Mouse (Mus musculus) right cerebral cortex, postnatal 25 days (tissue): ENCODE results near the gene Rpn1.

ENCODE experiments used
- DNase-seq: peaks from one replicate; pipeline ENCODE4 v3.0.0; 2022

Gene Rpn1

DNA sequence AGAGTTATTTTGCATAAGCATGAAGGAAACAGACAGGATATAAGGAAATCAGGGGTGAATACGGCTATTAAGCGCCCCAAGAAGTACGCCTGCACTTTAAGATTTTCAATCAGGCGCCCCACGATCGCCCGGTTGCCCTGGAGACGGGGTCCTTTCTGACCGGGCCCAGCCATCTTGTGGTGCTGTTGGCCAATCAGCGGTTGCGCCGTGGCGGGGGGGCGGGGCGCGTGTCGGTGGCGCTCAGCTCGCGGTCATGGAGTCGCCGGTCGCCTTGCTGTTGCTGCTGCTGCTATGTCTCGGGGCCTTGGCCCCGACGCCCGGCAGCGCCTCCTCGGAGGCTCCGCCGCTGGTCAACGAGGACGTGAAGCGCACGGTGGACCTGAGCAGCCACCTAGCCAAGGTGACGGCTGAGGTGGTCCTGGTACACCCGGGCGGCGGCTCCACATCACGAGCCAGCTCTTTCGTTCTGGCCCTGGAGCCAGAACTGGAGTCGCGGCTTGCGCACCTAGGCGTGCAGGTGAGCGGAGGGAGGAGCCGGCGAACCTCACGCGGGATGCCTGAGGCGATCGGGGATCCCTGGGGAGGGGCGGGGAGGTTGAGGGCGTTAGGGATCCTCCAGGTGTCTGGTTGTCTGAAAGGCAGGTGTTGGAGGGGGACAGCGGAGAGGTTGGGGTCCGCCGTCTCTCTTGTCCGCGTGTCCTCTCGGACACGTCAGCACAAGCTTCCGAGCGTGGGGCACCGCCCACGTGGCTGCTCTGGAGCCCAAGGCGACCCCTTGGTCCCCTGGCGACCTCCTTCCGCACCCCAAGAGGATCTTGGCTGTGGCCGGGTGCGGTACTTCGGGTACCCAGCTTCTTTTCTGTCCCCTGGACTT, at the start of gene Rpn1:
Gene Rpn1, plus strand, starts transcription at position 205 of the 874 bp plus-strand sequence.
- DNase-seq = peak; percentile 96

DNA sequence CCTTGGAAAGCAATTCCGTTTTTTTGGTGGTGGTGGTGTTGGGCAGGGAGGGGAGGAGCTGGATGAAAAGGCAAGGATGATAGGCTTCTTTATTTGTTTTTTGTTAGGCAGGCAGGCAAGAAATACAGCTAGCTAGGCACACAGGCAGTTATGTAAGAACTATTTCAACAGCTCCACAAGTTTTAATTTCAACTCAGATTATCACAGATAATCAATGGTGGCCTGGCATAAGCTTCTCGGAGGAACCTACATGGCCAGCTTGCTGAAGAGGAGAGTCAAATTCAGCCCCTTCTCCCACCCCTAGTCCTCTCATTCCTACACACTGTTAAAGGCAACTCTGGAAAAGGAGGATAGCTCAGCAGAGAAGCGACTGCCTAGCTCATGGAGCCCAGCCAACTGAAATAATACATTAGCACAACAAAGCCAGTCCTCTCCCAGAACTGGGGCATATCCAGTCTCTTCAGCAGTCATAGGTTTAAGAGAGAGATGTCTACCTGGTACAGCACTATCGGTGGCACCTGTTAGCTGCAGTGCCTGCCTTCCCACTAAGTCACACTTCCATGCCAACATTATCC, 46.7 kb upstream of the Rpn1 start:
- DNase-seq = no peak

DNA sequence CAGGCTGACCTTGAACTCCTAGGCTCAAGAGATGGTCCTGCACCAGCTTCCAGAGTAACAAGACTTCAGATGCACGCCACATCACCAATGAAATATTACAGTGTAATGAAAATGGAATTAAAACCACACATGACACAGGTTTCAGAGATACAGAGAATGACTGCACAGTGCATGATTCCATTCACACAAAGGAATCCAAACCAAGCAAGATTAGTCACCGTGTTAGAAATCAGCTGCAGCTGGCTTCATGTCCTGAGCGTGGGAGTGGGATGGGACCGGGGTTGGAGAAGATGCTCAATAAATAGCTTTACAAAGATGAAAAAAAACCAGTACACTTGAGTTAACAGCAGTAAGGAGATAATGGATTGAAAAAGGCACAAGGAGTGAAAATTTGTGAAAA, 44.9 kb upstream of the Rpn1 start:
- peak; percentile 20 for DNase-seq

DNA sequence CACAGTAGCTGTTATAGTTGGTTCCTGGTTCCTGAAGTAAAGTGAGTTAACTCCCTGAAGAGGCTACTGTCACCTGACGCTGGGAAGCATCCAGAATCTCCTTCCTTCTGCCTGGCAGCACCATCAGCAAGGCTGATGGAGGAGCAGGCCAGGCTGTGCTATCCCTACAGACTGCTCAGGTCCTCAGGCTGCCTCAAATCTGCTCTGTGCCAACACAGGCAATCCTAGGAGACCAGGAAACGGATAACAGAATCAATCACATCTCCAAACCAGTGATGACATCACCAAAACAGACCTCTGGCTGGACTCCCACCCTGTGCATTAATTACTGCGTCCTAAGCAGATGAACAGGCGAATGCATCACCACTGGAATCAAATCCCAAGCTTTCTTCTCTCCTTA, 43.1 kb upstream of the Rpn1 start:
- no peak for DNase-seq

DNA sequence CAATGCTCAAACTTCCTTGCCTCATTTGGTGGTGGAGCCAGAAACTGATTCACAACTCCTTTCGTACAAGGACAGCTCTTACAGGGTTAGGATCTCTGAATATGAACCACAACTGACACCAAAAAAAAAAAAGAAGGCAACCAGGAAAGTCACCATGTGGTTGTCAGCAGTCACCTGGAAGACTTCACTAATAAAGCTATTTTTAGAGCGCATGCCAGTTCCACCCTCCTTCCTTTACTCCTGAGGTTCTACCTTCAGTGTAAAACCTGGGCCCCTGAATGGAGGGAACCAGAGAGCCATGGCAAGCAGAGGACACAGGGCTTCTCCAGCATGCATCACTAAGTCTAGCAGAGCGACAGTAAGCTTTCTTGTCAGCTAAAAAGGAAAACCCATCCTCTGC, 41.9 kb upstream of the Rpn1 start:
- DNase-seq = no peak

DNA sequence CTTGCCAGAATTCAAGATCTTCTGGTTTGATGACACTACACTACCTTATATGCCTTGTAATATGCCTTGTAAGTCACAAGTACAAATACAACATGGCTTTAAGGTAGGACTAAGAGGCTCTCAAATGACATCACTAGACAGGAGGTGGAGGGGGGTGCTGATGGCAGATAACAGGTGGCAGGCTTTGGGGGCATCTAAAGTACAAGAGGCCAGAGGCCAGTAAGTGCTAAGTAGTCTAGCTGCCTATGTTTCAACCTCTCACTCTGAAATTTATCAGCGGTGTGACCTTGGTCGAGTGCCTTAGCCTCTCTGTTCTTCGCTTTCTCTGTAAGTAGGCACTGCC, 40.1 kb upstream of the Rpn1 start:
- DNase-seq = no peak

DNA sequence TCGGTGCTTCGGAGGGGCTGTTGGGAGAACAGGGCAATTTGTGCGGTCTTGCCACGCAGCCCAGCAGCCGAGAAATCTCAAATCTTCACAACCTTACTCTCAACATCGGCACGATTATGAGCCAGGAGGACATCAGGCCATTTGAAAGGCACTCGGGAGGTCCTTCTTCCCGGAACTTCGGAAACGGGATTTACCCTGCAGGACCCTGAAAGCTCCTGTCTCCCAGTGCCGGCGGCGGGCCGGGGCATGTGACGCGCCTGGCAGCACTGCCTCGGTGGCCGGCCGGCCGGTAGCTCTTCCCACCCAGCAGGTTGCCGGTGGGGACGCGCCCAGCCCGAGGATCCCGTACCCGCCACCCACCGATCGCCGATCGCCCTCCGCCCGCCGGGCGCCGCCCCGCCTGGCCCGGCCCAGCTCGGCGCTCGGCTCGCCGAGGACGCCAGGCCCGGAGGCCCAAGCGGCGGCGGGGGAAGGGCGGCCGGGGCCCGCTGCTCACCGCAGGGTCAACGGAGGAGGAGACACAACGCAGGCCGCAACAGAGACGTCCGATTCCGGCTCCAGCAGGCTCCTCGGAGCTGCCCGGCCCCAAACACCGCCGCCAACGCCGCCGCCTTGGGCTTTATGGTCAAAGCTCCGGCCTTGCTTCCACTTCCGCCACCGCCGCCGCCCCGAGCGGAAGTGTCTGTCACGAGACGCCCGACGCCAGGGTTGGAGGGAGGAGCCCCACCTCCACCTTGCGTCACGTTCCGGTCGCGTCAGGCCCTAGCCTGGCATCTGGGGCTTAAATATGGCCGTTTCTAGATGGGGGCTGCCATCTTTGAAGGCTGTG, 39.5 kb upstream of the Rpn1 start, which contains the start of gene Rab7:
Gene Rab7, minus strand, starts transcription at position 694 of the 829 bp plus-strand sequence.
- DNase-seq = peak; percentile 97

DNA sequence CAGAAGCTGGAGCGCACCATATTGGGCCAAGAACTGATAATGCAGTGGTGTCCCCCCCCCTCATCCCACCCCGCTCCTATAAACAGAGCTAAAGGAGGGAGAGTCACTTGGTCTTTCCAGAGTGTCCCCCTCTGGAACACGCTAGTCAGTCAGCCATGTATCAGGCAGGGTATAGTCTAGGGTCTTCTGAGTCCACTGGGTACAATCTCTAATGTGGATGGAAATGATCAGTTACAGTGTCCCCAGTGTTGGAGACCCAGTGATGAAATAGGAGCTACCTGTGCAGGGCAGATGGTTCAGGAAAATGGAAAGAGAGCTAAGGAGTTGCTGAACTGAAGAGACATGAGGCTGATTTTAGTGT, 38.9 kb upstream of the Rpn1 start:
- DNase-seq = no peak

DNA sequence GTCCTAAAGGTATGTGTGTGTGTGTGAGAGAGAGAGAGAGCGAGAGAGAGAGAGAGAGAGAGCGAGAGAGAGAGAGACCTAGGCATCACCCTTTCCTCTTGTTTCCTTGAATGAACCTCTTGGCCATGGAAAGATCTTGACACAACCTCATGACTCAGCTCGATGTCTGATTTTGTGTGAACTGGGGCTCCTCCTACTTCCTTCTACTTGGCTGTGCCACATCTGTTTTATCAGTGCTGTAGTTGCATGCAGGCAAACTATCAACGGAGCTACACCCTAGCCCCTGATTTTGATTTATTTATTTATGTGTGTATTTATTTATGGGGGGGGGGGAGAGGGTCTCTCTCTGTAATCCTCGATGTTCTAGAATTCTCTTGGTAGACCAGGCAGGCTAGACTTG, 36.4 kb upstream of the Rpn1 start:
- no peak for DNase-seq

DNA sequence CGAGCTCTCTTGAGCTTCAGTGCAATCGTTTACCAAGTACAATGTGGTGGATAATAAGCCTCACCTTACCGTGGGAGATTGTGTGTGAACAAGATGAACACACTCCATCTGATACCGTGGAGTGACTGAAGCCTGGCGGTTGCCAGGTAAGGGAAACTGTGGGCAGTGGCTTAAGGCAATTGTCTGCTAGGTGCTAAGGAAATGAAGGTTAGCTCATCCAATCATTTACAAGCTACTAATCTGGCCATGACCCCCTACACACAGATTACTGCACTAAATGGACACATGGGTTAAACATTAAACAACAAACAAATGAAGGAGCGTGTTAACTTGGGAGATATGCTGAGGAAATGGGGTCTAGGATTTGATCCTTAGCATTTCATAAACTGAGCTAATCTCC, 35.3 kb upstream of the Rpn1 start:
- no peak for DNase-seq

DNA sequence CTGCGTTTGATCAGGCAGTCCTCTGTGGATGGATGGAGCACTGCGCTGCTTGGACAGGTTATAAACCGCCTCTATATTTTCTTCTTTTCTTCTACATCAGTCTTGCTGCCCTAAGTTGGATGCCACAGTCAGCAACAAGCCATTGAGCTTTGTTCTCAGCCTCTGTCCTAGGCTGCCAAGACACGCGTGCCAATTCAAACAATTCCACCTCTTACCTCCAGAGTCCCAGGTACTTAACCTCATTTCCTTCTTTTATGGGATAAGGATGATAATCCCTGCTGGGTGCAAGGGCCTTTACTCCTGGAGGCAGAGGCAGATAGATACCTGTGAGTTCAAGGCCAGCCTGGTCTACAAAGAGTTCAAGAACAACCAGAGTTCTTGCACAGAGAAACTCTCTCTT, 33.1 kb upstream of the Rpn1 start:
- DNase-seq = no peak

DNA sequence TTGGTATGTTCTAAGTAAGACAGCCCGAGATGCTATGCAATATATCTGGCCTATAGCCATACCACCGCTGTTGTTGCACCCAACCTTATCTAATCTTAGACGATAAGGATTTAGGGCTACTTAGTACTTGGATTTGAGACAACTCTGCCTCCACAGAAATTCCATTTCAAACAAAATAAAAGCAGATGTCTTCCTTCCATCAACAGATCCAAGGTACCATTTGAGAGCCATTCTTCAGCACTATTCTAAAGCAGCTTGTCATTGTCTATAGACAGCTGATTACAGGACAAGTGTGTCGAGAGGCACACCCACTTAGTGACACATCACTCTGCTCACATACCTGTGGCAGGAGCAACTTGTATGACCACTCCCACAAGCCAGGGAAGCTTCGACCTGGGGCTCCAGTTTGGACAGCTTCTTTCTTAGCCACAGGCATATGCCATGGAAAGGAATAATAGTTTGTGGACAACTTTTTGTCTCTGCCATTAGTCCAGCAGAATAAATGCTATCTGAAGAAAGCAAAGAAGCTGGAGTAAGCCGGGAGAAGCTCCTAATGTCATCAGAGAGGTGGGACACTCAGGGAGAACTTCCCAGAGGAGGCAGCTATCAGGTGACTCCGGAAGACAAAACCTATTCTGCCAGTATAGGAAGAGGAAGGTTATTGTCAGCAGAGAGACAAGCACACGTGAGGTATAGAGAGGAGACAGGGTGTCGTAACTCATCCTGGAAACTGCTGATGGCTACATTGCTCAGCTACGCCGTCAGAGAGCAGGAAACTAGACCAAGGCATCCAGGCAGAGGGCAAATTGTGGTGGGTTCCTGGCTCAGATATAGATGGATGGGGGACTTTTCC, 30.8 kb upstream of the Rpn1 start:
- no peak for DNase-seq

DNA sequence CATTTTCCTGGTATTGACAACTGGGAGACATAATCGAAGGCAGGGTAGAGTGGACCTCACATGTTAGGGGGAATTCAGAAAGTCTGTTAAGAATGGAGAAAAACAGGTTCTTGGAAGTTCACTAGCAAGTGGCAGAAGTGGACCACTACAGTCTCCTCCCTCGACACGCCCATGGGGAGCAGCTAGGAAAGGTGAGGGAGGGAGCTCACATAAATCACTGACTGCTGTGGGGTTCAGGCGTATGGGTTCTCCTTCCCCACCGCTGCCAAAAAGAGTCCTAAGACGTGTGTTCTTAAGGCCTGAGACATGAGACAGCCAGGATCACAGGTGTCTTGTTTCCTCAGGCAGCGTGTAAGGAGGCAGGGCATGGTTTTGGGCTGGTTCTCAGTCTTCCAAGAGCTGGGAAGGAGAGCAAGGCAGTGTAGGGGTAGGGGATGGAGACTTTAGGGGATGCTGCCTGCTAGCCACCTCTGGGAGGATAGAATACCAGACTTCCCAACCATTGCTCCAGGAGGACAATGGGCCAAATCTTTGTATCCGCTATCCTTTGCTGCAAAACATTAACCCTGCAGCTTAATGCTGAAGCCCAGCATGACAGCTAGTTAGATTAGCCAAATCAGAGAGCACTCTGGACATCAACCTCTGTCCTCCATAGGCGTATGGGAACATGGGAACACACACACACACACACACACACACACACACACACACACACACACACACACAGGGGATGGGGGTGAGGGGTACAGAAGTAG, 30.0 kb upstream of the Rpn1 start:
- DNase-seq = no peak

DNA sequence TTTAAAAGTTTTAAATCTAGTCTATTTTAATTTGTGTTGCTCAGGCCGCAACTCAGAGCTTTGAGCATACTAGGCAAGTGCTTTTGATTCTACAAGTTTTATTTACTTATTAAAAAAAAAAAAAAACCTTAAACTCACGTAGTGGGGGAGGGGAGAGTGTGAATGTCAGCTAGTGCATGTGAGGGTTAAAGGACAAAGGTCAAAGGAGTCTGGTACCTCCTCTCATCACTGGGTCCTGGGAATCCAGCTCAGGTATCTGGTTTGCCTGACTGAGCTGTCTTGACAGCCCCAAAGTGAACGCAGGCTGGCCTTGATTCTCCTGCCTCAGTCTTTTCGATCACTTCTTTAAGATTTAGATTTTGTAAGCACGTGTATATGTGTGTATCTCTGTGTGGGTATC, 28.6 kb upstream of the Rpn1 start:
- no peak for DNase-seq

DNA sequence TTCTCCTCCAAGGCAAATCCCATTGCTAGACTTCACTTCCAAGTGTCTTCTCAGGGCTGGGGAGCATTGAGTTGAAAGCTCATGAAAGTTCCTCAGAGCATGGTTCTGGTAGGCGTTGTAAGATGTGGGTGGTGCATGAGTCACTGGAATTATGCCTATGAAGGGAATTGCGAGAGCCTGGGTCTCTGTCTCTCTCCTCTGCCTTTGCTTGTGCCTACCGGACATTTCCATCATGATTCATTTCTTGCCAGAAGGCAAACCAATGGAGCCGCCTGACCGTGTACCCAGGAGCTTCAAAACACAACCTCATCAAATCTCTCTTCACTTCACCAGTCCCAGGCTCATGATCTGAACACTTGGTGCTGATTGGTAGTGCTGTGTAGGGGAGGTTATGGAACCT, 27.4 kb upstream of the Rpn1 start:
- DNase-seq = peak; percentile 20

DNA sequence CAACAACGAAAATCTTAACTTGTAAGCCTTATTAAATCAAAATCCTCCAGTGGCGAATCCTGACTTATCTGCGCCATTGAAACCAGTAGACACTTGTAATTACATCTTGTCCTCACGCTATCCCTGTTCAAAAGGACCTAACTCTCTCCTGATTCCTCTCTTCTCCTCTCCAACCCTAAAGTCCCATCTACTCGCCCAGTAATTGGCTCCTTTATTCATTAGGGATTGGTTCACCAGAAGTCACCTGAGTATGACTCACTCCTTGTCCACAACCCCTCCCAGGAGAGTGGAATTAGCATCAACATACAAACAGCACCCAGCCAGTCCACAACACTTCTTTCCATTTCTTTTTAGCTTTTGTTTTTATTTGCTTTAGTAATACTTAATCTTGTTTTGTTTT, 24.4 kb upstream of the Rpn1 start:
- DNase-seq = no peak

DNA sequence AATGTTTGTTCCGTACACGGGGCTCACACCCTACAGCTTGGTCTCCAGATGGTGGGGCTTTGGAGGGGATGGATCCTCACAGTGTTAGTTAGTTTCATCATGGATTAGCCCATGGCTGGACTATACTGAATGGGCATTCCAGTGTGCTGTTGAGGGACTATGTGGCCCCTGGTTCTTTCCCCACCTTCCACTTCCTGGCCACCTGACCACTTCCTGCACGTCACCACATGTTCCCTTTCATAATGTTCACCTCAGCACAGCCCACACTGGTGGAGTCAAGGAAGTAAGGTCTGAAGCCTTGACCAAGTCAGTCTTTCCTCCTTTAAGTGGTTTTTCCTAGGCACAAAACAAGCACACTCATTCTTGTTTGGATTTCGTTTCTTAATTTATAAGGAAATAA, 23.7 kb upstream of the Rpn1 start:
- no peak for DNase-seq

DNA sequence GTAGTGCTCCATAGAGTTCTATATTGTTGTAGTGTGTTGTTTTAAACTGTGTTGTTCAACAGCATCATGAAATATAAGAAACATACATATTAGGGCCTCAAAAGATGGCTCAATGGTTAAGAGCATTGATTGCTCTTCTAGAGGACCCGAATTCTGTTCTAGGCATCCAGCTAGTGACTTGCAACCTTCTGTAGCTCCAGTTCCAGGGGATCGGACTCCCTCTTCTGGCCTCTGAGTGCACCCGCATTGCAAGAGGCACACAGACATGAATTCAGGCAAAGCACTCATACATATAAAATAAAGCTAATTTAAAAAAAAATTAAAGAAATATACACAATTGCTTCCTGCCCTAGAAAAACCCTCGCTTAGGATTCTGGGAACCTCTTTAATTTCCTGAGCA, 22.9 kb upstream of the Rpn1 start:
- DNase-seq = no peak

DNA sequence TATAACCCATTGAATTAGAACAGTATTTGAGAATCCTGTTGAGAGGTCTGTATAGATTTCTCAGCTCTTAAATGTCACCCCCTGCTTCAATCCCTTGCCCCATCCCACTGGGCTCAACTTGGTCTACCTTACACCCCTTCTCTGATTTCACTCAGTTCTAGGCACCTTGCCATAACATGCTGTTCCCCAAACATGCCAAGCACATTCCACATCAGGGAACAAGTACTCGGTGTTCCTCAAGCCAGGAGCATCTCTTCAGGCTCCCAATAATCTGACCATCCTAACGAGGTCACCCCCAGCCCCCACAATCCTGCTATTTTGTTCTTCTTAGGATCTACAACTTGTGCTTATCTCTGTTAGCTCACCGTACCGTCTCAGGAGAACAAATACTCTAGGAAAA, 21.9 kb upstream of the Rpn1 start:
- no peak for DNase-seq

DNA sequence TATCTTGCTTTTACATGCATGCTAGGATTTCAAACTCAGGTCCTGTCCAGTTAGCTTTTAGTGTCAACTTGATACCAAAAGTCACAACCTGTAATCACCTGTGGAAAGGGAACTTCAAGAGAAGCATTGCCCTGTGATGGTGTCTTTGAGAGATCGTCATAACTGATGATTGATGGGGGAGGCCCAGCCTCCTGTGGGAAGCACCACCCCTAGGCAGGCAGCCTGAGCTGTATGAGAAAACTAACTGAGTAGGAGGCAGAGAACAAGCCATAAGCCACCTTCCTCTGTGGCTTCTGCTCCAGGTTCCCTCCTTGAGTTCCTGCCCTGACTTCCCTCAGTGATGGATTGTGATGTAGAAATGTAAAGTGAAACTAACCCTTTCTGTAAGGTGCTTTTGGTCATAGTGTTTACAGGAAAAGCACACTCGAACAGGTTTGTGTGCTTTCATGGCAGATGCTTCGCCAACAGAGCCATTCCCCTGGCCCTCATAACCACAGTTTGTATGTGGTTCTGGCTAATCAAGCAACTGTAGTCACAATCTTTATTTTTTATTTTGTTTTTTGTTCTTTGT, 20.1 kb upstream of the Rpn1 start:
- DNase-seq = no peak

DNA sequence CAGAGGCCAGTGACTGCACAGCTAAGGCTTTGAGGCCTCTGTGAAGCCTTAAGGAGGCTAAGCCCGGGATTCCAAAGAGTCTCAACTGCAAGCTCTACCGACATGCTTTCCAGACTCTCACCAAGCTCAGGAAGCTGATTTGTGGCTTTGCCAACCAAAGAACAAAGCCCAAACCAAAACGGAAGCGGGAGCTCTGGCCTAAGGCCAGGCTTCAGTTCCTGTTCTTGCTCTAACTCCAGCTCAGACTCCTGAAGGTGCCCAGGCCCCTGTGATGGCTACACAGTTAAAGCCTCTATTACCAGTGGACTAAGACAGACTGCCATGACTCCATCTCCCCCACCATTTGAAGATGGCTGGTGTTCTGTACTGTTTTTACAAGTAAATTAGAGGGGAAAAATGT, 19.2 kb upstream of the Rpn1 start:
- peak; percentile 15 for DNase-seq

DNA sequence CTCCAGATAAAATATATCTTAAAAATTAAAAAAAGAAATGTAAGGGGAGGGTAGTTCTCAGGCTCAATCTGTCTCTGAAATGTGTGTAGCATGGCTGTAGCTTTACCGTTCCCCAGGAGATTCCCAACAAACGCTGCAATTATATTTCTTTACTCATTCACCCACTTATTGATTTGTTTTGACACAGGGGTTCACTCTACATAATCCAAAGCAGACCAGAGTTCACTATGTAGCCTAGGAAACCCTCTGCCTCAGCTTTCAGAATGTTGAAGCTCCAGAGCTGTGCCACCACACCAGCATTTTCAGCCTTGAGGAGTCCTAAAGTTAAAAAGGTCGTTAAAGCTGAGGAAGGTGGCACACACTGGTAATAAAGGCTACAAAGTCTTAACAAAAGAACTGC, 18.3 kb upstream of the Rpn1 start:
- no peak for DNase-seq
